Mouse (Mus musculus) intestine, postnatal 0 days (tissue): Measurements from ENCODE around the gene Chst8. TPM values are rescaled to one million over a fixed set of nuclear protein-coding genes. Genes with fewer than 3 reads are reported as not detected.

Source experiments
- ATAC-seq: fragments of 200-750 bp; cut with Nextera tagmentation; 2 replicates; pipeline ENCODE4 v1.8.0; 2017; ENCODE audit warnings: mild to moderate bottlenecking, moderate TSS enrichment, moderate library complexity
- H3K27ac ChIP-seq: fragments of 300-500 bp; sonication (generic); 2 replicates; pipeline ENCODE4 v1.5.1; 2014; ENCODE audit warnings: mild to moderate bottlenecking, low read depth, low read length, moderate library complexity
- H3K27me3 ChIP-seq: fragments of 300-500 bp; sonication (generic); replicated peaks from 2 replicates; pipeline ENCODE4 v1.6.1; 2014; ENCODE audit warnings: low read length, mixed read lengths; ENCODE audit not compliant: control insufficient read depth, insufficient read depth
- H3K36me3 ChIP-seq: fragments of 300-500 bp; sonication (generic); 2 replicates; pipeline ENCODE4 v1.6.1; 2014; ENCODE audit warnings: mild to moderate bottlenecking, moderate library complexity; ENCODE audit not compliant: control insufficient read depth, insufficient read depth
- H3K4me1 ChIP-seq: fragments of 300-500 bp; sonication (generic); replicated peaks from 2 replicates; pipeline ENCODE4 v1.6.1; 2014; ENCODE audit warnings: antibody characterized with exemption, low read length, mixed read lengths; ENCODE audit not compliant: control insufficient read depth, insufficient read depth
- H3K4me2 ChIP-seq: fragments of 300-500 bp; sonication (generic); replicated peaks from 2 replicates; pipeline ENCODE4 v1.6.1; 2014; ENCODE audit warnings: low read depth, mild to moderate bottlenecking, moderate library complexity
- H3K4me3 ChIP-seq: fragments of 300-500 bp; sonication (generic); 2 replicates; pipeline ENCODE4 v1.5.1; 2014; ENCODE audit warnings: low read depth, low read length
- H3K9ac ChIP-seq: fragments of 300-500 bp; sonication (generic); 2 replicates; pipeline ENCODE4 v1.6.1; 2014; ENCODE audit warnings: mild to moderate bottlenecking, low read depth, low read length
- H3K9me3 ChIP-seq: fragments of 300-500 bp; sonication (generic); 2 replicates; pipeline ENCODE4 v1.6.1; 2016; ENCODE audit warnings: mixed run types; ENCODE audit not compliant: control insufficient read depth
- CTCF ChIP-seq: sonication (generic); IDR thresholded peaks from 2 replicates; pipeline ENCODE4 v1.5.1; 2016; ENCODE audit warnings: low read depth, mild to moderate bottlenecking, control low read depth, antibody characterized with exemption, moderate library complexity
- WGBS: fragments of 180-500 bp; shearing (Covaris S2); extraction: QIAGEN DNeasy Blood & Tissue Kit; methylation state at CpG from one replicate; pipeline ENCODE4 v1.1.7; 2014; 5-methylcytosine and 5-hydroxymethylcytosine counted together
- polyA plus RNA-seq: library from polyadenylated mRNA; unstranded; fragments of >200 nt; fragmentation: Nextera tagmentation; extraction: Ambion mirVana; gene quantifications from 2 replicates; pipeline ENCODE4 v1.2.1, GENCODE M21; 2015

Gene Chst8
- polyA plus RNA-seq, 1 experiment from 2014 or later = 2.7 TPM

- Histone ChIP-seq H3K9me3 (no peaks in the 10 kb centered on the region), H3K27ac (no peak overlapping the region), H3K4me2 (no peak overlapping the region), H3K4me1 (peaks cover 4% of the 10 kb centered on the region; the same call in 1 of the 2 replicates), H3K36me3 (no peaks in the 10 kb centered on the region), H3K27me3 (no peaks in the 10 kb centered on the region), H3K9ac (no peak overlapping the region), H3K4me3 (no peak overlapping the region)
- TF ChIP-seq CTCF = no peak
- ATAC-seq = no peak
- WGBS = 6% methylated on average over 12 of the region's 12 CpGs
Measured at GRCm38 (mm10) chr7:34798039-34798438, 14.5 kb downstream of the Chst8 start.

GRCm38 (mm10) chr7:34790459-34790858 lies 22.1 kb downstream of the Chst8 start:
- H3K4me2 ChIP-seq = no peak overlapping the region
- 83% methylated on average over 7 of the region's 7 CpGs for WGBS
- no peaks in the 10 kb centered on the region for H3K4me1 ChIP-seq
- H3K9ac ChIP-seq = no peak overlapping the region
- peak; percentile 36 for TF ChIP-seq CTCF
- no peak overlapping the region for H3K27ac ChIP-seq
- no peak overlapping the region for H3K4me3 ChIP-seq
- H3K36me3 ChIP-seq = no peaks in the 10 kb centered on the region
- no peak for ATAC-seq
- H3K27me3 ChIP-seq = no peaks in the 10 kb centered on the region
- H3K9me3 ChIP-seq = no peaks in the 10 kb centered on the region

- no peak overlapping the region for H3K9ac ChIP-seq
- H3K4me3 ChIP-seq = no peak overlapping the region
- no peak overlapping the region for H3K4me2 ChIP-seq
- H3K4me1 ChIP-seq = no peaks in the 10 kb centered on the region
- no peaks in the 10 kb centered on the region for H3K36me3 ChIP-seq
- TF ChIP-seq CTCF = no peak
- H3K27me3 ChIP-seq = no peaks in the 10 kb centered on the region
- H3K9me3 ChIP-seq = no peaks in the 10 kb centered on the region
- ATAC-seq = no peak
- H3K27ac ChIP-seq = no peak overlapping the region
Measured at GRCm38 (mm10) chr7:34787171-34787570, 25.3 kb downstream of the Chst8 start.

GRCm38 (mm10) chr7:34785052-34785451 lies 27.5 kb downstream of the Chst8 start:
- no peak for ATAC-seq
- Histone ChIP-seq H3K4me2 (no peak overlapping the region), H3K9ac (no peak overlapping the region), H3K9me3 (no peaks in the 10 kb centered on the region), H3K27me3 (no peaks in the 10 kb centered on the region), H3K27ac (no peak overlapping the region), H3K4me1 (no peaks in the 10 kb centered on the region), H3K4me3 (no peak overlapping the region), H3K36me3 (no peaks in the 10 kb centered on the region)
- 60% methylated on average over 6 of the region's 6 CpGs for WGBS
- TF ChIP-seq CTCF = no peak

- Histone ChIP-seq H3K4me2 (no peak overlapping the region), H3K9me3 (no peaks in the 10 kb centered on the region), H3K4me3 (no peak overlapping the region), H3K27ac (no peak overlapping the region), H3K36me3 (no peaks in the 10 kb centered on the region), H3K4me1 (no peaks in the 10 kb centered on the region), H3K9ac (no peak overlapping the region), H3K27me3 (no peaks in the 10 kb centered on the region)
- TF ChIP-seq CTCF = no peak
- ATAC-seq = no peak
- WGBS = 50% methylated on average over 9 of the region's 9 CpGs
Measured at GRCm38 (mm10) chr7:34784469-34784868, 28.0 kb downstream of the Chst8 start.

- Histone ChIP-seq H3K4me3 (no peak overlapping the region), H3K4me2 (no peak overlapping the region), H3K27ac (no peak overlapping the region), H3K9me3 (no peaks in the 10 kb centered on the region), H3K4me1 (no peaks in the 10 kb centered on the region), H3K27me3 (no peaks in the 10 kb centered on the region), H3K9ac (no peak overlapping the region), H3K36me3 (no peaks in the 10 kb centered on the region)
- peak; percentile 24; the same call in 1 of the 2 replicates for TF ChIP-seq CTCF
- ATAC-seq = no peak
Measured at GRCm38 (mm10) chr7:34781988-34782387, 30.5 kb downstream of the Chst8 start.

- WGBS = 90% methylated on average over 2 of the region's 2 CpGs
- Histone ChIP-seq H3K27ac (no peak overlapping the region), H3K27me3 (no peaks in the 10 kb centered on the region), H3K36me3 (no peaks in the 10 kb centered on the region), H3K4me1 (no peaks in the 10 kb centered on the region), H3K4me3 (no peak overlapping the region), H3K9me3 (no peaks in the 10 kb centered on the region), H3K9ac (no peak overlapping the region), H3K4me2 (no peak overlapping the region)
- TF ChIP-seq CTCF = peak; percentile 32; the same call in 1 of the 2 replicates
- no peak for ATAC-seq
Measured at GRCm38 (mm10) chr7:34781217-34781616, 31.3 kb downstream of the Chst8 start.
